Mouse (Mus musculus) heart, embryonic 14.5 days (tissue): Measurements from ENCODE around the gene Sgms2. TPM values are rescaled to one million over a fixed set of nuclear protein-coding genes. Genes with fewer than 3 reads are reported as not detected.

Experiments
- ATAC-seq: fragments of 200-750 bp; cut with Nextera tagmentation; 2 replicates; pipeline ENCODE4 v1.8.0; 2017; ENCODE audit warnings: low read depth, moderate TSS enrichment; ENCODE audit not compliant: insufficient number of reproducible peaks, insufficient read depth, low FRiP score
- H3K27ac ChIP-seq, 2 experiments: fragments of 200-500 bp in 1 of 2; fragments of 300-500 bp in 1 of 2; sonication (generic) in 1 of 2; replicated peaks in 1 of 2; 2 replicates each; pipeline ENCODE4 v1.5.1; 2012 to 2014; ENCODE audit warnings: low read depth in 2 of 2, low read length in 2 of 2, control low read depth in 1 of 2, mild to moderate bottlenecking in 1 of 2, mixed read lengths in 1 of 2; ENCODE audit not compliant: control insufficient read depth in 1 of 2, insufficient read depth in 1 of 2
- H3K27me3 ChIP-seq: fragments of 300-500 bp; sonication (generic); 2 replicates; pipeline ENCODE4 v1.6.1; 2014; ENCODE audit warnings: mild to moderate bottlenecking, low read length, control low read depth; ENCODE audit not compliant: control insufficient read depth, insufficient read depth
- H3K36me3 ChIP-seq: fragments of 300-500 bp; sonication (generic); 2 replicates; pipeline ENCODE4 v1.6.1; 2014; ENCODE audit warnings: mild to moderate bottlenecking, control low read depth, low read length, mixed read lengths; ENCODE audit not compliant: control insufficient read depth, insufficient read depth
- H3K4me1 ChIP-seq, 2 experiments: fragments of 200-500 bp in 1 of 2; fragments of 300-500 bp in 1 of 2; sonication (generic) in 1 of 2; 2 replicates each; pipeline ENCODE4 v1.6.1; 2012 to 2014; ENCODE audit warnings: low read length in 2 of 2, control low read depth in 1 of 2, mixed read lengths in 1 of 2; ENCODE audit not compliant: control insufficient read depth in 2 of 2, insufficient read depth in 2 of 2
- H3K4me2 ChIP-seq: fragments of 300-500 bp; sonication (generic); 2 replicates; pipeline ENCODE4 v1.6.1; 2014; ENCODE audit warnings: mild to moderate bottlenecking, low read length
- H3K4me3 ChIP-seq, 2 experiments: fragments of 200-500 bp in 1 of 2; fragments of 300-500 bp in 1 of 2; sonication (generic) in 1 of 2; 2 replicates each; pipeline ENCODE4 v1.5.1; 2012 to 2014; ENCODE audit warnings: low read length in 2 of 2, mild to moderate bottlenecking in 2 of 2, control low read depth in 1 of 2, low read depth in 1 of 2, moderate library complexity in 1 of 2; ENCODE audit not compliant: control insufficient read depth in 1 of 2, insufficient read depth in 1 of 2
- H3K9ac ChIP-seq: fragments of 300-500 bp; sonication (generic); 2 replicates; pipeline ENCODE4 v1.6.1; 2014; ENCODE audit warnings: mild to moderate bottlenecking, low read length
- H3K9me3 ChIP-seq: fragments of 300-500 bp; sonication (generic); 2 replicates; pipeline ENCODE4 v1.6.1; 2016; ENCODE audit warnings: low read length, control low read depth; ENCODE audit not compliant: control insufficient read depth
- WGBS: fragments of 180-500 bp; shearing (Covaris S2); extraction: QIAGEN DNeasy Blood & Tissue Kit; methylation state at CpG from one replicate; pipeline ENCODE4 v1.1.7; 2014; 5-methylcytosine and 5-hydroxymethylcytosine counted together
- polyA plus RNA-seq: library from polyadenylated mRNA; unstranded; fragments of >200 nt; fragmentation: Nextera tagmentation; extraction: Ambion mirVana; gene quantifications from 2 replicates; pipeline ENCODE4 v1.2.1, GENCODE M21; 2014

Sgms2 gene
- polyA plus RNA-seq, 1 experiment from 2014 or later: 0.65 TPM

GRCm38 (mm10) chr3:131471836-131472235, 19.4 kb downstream of the Sgms2 start:
- Histone ChIP-seq H3K27ac (no peak overlapping the region), H3K9ac (no peak overlapping the region), H3K36me3 (no peaks in the 10 kb centered on the region), H3K4me2 (no peak overlapping the region), H3K4me1 (no peaks in the 10 kb centered on the region), H3K9me3 (no peaks in the 10 kb centered on the region), H3K27me3 (no peaks in the 10 kb centered on the region), H3K4me3 (no peak overlapping the region)
- 60% methylated on average over 6 of the region's 6 CpGs for WGBS
- ATAC-seq: no peak

DNA sequence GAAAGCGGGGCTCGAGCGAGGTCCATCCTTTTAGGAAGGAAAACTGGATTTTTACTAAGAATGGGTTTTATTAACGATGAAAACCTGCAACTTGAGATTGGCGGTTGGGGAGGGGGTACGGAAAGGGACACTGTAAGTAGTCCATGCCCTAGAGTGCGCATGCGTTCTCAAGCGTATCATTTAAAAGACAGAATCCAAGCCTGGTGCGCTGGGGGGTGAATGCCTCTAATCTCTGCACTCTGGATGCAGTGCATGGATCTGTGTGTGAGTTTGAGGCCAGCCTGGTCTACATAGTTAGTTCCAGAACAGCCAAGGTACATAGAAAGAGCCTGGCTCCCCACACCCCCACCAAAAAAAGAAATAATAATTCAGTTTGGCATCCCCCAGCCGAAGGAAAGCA, 19.8 kb downstream of the Sgms2 start:
- H3K9ac ChIP-seq: no peak overlapping the region
- 81% methylated on average over 11 of the region's 11 CpGs for WGBS
- no peaks in the 10 kb centered on the region for H3K27me3 ChIP-seq
- no peaks in the 10 kb centered on the region for H3K9me3 ChIP-seq
- no peak overlapping the region for H3K27ac ChIP-seq
- ATAC-seq: no peak
- no peak overlapping the region for H3K4me2 ChIP-seq
- H3K36me3 ChIP-seq: no peaks in the 10 kb centered on the region
- no peaks in the 10 kb centered on the region for H3K4me1 ChIP-seq
- no peak overlapping the region for H3K4me3 ChIP-seq

GRCm38 (mm10) chr3:131470837-131471236, 20.4 kb downstream of the Sgms2 start:
- no peaks in the 10 kb centered on the region for H3K4me1 ChIP-seq
- no peaks in the 10 kb centered on the region for H3K36me3 ChIP-seq
- H3K4me2 ChIP-seq: no peak overlapping the region
- no peaks in the 10 kb centered on the region for H3K9me3 ChIP-seq
- no peak overlapping the region for H3K4me3 ChIP-seq
- no peak for ATAC-seq
- no peak overlapping the region for H3K27ac ChIP-seq
- 65% methylated on average over 9 of the region's 9 CpGs for WGBS
- H3K27me3 ChIP-seq: no peaks in the 10 kb centered on the region
- H3K9ac ChIP-seq: no peak overlapping the region

DNA sequence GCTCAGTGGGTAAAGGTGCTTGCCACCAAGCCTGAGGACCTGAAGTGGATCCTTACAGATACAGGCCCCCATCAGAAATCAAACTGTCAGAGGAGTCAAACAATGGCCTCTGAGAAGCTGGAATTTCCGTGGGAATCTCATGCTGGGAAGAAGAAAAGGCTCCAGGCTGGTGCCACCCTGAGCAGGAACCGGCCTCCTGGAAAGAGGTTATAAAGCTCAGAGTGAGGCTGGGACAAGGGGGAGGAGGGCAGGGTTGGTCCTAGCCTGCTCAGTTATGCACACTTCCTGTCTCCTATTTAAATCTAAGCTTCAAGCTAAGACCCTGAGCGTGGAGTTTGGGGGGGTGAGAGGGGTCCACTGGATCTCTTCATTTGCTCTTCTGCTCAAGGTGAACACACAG, 21.6 kb downstream of the Sgms2 start:
- Histone ChIP-seq H3K4me1 (no peaks in the 10 kb centered on the region), H3K36me3 (no peaks in the 10 kb centered on the region), H3K27ac (no peak overlapping the region), H3K9ac (no peak overlapping the region), H3K4me3 (no peak overlapping the region), H3K4me2 (no peak overlapping the region), H3K9me3 (no peaks in the 10 kb centered on the region), H3K27me3 (no peaks in the 10 kb centered on the region)
- 30% methylated on average over 3 of the region's 3 CpGs for WGBS
- ATAC-seq: no peak

- H3K4me2 ChIP-seq: no peak overlapping the region
- H3K9me3 ChIP-seq: no peaks in the 10 kb centered on the region
- no peak for ATAC-seq
- H3K36me3 ChIP-seq: no peaks in the 10 kb centered on the region
- no peak overlapping the region for H3K9ac ChIP-seq
- no peak overlapping the region for H3K27ac ChIP-seq
- no peak overlapping the region for H3K4me3 ChIP-seq
- H3K27me3 ChIP-seq: no peaks in the 10 kb centered on the region
- no peaks in the 10 kb centered on the region for H3K4me1 ChIP-seq
- 78% methylated on average over 6 of the region's 6 CpGs for WGBS
Observed at GRCm38 (mm10) chr3:131466371-131466770, 24.8 kb downstream of the Sgms2 start.

DNA sequence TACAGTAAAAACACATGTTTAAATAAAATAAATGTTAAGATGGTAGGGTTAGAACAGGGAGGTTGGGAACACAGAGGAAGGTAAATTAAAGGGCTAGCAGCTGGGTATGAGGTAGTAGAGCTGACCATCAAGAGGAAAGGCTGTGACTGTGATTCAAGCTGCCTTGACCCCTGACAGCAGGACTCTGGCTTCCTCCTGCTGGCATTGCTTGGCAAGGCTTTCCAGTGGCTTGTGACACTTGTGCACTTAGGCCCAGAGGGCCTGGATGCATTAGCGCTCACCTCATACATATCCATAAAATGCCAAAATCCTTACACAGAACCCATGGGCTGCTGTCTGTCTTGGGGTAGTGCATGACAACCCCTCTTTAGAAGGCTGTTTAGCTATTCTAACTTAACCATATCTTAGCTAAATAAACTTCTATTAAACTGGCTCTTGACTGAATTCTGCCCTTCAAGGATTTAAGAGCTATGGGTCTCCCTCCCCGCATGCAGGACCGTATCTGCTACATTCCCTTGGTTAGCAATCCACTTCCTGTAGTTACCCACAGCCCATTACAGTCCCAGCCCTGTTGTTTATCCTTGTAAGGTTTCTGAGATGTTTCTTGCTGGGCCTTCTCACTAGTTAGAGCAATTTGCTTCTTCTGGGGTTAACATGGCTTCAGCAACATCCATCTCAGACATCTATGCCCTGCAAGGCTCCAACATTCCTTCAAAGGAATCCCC, 25.5 kb downstream of the Sgms2 start:
- Histone ChIP-seq H3K4me2 (no peak overlapping the region), H3K27ac (no peak overlapping the region), H3K4me3 (no peak overlapping the region), H3K9ac (no peak overlapping the region), H3K9me3 (no peaks in the 10 kb centered on the region), H3K4me1 (no peaks in the 10 kb centered on the region), H3K27me3 (no peaks in the 10 kb centered on the region), H3K36me3 (no peaks in the 10 kb centered on the region)
- WGBS: 81% methylated on average over 3 of the region's 3 CpGs
- ATAC-seq: no peak

- no peak overlapping the region for H3K4me2 ChIP-seq
- no peaks in the 10 kb centered on the region for H3K27me3 ChIP-seq
- 74% methylated on average over 7 of the region's 7 CpGs for WGBS
- H3K4me1 ChIP-seq: no peaks in the 10 kb centered on the region
- H3K36me3 ChIP-seq: no peaks in the 10 kb centered on the region
- H3K9ac ChIP-seq: no peak overlapping the region
- ATAC-seq: no peak
- H3K4me3 ChIP-seq: no peak overlapping the region
- no peaks in the 10 kb centered on the region for H3K9me3 ChIP-seq
- H3K27ac ChIP-seq: no peak overlapping the region
Observed at GRCm38 (mm10) chr3:131372996-131373395, 118.2 kb downstream of the Sgms2 start.

DNA sequence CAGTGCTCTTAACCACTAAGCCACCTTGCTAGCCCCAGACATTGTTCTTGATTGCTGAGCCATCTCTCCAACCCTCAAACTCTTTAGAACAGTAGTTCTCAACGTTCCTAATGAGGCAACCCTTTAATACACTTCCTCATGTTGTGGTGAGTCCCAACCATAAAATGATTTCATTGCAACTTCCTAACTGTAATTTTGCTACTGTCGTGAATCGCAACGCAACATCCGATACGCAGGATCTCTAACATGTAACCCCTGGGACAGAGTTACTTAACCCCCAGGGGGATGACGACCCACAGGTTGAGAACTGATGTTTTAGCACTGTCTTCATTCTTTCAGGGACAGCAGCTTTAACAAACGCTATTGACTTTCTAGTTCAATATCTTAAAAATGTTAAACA, 122.5 kb downstream of the Sgms2 start:
- H3K27me3 ChIP-seq: no peaks in the 10 kb centered on the region
- no peak for ATAC-seq
- H3K27ac ChIP-seq: no peak overlapping the region
- no peak overlapping the region for H3K4me3 ChIP-seq
- peaks cover 9 to 11% of the 10 kb centered on the region in 2 experiments for H3K4me1 ChIP-seq
- H3K4me2 ChIP-seq: no peak overlapping the region
- no peak overlapping the region for H3K9ac ChIP-seq
- H3K9me3 ChIP-seq: no peaks in the 10 kb centered on the region
- WGBS: 82% methylated on average over 8 of the region's 8 CpGs
- H3K36me3 ChIP-seq: no peaks in the 10 kb centered on the region
